Mouse (Mus musculus): Measurements from ENCODE around the gene Gm16513.
"Not testable (repeated sequence)": the region's sequence is repeated elsewhere in the genome, so short reads cannot be mapped to it uniquely, and the experiment has no call there.

Gene Gm16513

DNA sequence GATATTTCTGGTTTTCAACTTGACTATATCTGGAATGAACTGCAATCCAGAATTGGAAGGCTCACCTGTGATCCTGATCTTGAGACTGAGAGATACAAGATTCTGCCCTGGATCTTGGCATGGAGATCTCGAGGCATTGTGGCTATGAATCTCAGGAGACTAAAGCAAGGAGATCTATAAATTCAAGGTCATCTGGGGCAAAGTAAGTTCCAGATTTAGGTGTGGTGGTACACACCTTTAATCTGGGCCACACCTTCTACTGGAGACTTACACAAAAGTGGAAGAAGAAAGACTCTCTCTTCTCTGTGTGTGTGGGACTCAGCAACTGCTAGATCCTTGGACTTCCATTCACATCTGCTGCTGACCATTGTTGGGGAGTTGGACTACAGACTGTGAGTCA, at the start of gene Gm16513:
Gm16513 (plus strand) TSS at position 301 of the 400 bp plus-strand sequence.
- not testable (repeated sequence) for DNase-seq (ENCODE audit: low spot score)

All from embryo, embryonic 10.5 days (tissue).